Mouse (Mus musculus): Measurements from ENCODE around the gene Efna1.

Gene Efna1

DNA sequence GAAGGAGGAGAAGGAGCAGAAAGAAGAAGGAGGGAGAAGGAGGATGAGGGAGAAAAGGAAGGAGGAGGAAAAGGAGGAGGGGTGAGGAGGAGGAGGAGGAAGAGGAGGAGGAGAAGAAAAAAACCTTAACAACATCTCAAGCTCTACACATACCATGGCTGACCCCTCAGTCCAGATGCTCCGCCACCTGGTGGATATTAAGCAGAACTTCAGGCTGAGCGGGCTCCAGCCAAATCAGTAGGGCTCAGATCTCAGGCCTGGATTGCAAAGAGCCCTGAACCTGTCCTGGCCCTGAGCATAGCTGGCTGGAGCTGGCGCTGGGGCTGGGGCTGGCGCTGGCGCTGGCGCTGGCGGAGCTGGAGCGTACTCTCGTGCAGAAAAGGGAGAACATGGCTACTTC, 27.1 kb upstream of the Efna1 start:
- DNase-seq (ENCODE audit: low spot score in 2 of 2), result peak; percentile 56 to 63

DNA sequence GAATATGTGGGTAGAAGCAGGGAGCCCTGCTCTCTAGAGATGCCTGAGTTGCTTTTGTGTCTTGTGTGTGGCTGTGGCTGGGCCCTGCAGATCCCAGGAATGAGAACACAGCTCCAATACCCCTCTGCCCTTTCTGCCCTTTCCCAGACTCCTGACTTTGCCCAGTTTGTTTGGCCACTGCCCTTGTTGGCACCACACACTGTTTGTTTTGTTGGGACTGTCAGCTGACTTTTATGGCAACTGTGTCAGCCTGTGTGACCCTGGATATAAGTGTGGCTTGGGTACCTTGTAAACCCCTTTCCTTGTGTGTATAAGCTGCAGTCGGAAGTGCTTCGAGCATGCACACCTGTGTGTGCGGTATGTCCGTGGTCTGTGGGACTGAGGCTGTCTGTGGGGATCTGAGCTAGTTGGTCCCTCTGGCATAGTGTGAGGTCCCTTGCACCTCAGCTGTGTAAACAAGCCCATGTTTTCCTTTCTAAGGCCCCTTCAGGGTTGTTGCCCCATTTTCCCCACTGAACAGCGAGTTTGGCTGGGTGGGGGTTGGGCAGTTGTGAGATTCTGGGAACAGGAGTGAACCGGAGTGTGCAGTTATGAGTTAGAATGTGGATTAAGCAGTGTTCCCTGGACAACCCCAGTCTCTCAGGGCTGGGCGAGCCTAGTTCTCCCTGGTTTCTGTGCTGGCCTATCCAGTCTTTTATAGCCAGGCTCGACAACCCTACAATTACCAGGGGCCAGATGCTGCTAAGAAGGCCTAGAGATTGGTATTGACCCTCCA, 24.8 kb upstream of the Efna1 start:
- no peak for DNase-seq (ENCODE audit: low spot score in 2 of 2)

GRCm38 (mm10) chr3:89305105-89305504, 24.2 kb upstream of the Efna1 start:
- no peak for DNase-seq (ENCODE audit: low spot score in 2 of 2)

- no peak for DNase-seq (ENCODE audit: low spot score in 2 of 2)
Measured at GRCm38 (mm10) chr3:89304440-89304839, 23.5 kb upstream of the Efna1 start.

GRCm38 (mm10) chr3:89300514-89300913, 19.6 kb upstream of the Efna1 start:
- no peak for DNase-seq (ENCODE audit: low spot score in 2 of 2)

DNA sequence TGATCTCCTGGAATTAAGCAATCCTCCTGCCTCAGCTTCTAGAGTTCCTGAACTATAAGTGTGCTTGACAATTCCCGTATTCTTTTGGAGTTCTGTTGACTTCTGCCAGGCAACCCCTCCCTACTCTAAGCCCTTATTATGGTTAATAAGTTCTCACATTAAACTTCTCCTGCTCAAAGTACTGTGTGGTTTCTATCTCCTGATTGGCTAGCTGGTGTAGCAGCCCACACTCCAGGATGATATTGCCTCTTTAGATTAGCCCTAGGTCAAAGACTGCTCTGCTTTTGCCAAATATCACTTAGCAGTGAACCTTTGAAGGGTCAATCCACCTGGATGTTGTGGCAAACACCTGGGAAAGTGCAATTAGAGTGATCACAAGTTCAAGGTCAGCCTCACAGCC, 19.1 kb upstream of the Efna1 start:
- DNase-seq (ENCODE audit: low spot score in 2 of 2), result no peak

DNA sequence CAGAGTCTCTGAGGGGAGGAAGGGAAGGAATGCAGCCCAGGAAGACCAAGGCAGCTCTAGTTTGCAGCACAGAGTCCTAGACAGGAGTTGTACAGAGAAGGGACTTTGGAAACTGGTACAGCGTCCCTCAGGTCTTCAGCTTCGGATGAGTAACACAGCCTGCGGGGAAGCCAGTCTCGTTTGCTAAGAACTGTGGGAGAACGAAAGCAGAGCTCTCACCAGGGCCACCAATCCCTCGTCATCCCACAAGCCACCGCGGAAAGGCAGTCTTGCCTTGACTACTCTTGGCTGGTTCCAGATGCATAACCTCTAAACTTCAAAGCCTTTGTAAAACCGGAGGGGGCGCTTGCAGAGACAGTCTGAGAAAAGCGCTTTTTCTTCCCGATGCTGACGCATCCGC, 18.6 kb upstream of the Efna1 start:
- DNase-seq (ENCODE audit: low spot score in 2 of 2), result peak; percentile 54 to 60

- no peak for DNase-seq (ENCODE audit: low spot score in 2 of 2)
Measured at GRCm38 (mm10) chr3:89298908-89299307, 18.0 kb upstream of the Efna1 start.

DNA sequence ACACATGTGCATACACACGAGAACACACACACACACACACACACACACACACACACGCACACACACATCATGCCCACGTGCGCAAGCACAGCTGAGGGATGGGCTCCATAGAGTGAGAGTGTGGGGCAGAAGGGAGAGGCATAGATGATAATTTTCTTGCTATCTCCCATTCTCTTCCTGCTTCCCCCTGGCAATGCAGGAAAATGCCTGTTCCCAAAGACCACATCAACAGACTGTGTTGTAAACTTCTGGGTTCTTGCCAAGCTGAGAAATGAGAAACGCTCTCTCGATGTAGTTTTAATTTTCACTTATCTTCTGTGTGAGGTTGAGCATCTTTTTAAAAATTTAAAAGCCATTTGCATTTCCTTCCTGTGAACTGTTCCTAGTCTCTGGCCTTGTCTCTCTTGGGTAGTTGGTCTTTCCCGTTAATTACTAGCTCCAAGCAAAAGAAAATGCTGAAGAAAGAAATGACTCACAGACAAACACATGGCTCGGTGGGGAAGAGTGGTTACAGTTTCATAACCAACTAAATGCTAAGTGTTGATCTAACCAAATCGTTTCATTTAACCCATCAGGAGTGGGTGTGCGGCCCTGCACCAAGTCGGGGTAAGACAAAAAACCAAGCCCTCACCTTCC, 15.9 kb upstream of the Efna1 start:
- DNase-seq (ENCODE audit: low spot score in 2 of 2), result no peak

- no peak for DNase-seq (ENCODE audit: low spot score in 2 of 2)
Measured at GRCm38 (mm10) chr3:89295685-89296230, 14.8 kb upstream of the Efna1 start.

- DNase-seq (ENCODE audit: low spot score in 2 of 2), result no peak
Measured at GRCm38 (mm10) chr3:89294195-89294594, 13.3 kb upstream of the Efna1 start.

GRCm38 (mm10) chr3:89293247-89293918, 12.4 kb upstream of the Efna1 start:
- no peak for DNase-seq (ENCODE audit: low spot score in 2 of 2)

- no peak for DNase-seq (ENCODE audit: low spot score in 2 of 2)
Measured at GRCm38 (mm10) chr3:89292303-89292702, 11.4 kb upstream of the Efna1 start.

- no peak for DNase-seq (ENCODE audit: low spot score in 2 of 2)
Measured at GRCm38 (mm10) chr3:89291874-89292273, 10.9 kb upstream of the Efna1 start.

GRCm38 (mm10) chr3:89288503-89288928, 7.6 kb upstream of the Efna1 start:
- DNase-seq (ENCODE audit: low spot score in 2 of 2), result no peak

- no peak for DNase-seq (ENCODE audit: low spot score in 2 of 2)
Measured at GRCm38 (mm10) chr3:89287286-89287685, 6.3 kb upstream of the Efna1 start.

DNA sequence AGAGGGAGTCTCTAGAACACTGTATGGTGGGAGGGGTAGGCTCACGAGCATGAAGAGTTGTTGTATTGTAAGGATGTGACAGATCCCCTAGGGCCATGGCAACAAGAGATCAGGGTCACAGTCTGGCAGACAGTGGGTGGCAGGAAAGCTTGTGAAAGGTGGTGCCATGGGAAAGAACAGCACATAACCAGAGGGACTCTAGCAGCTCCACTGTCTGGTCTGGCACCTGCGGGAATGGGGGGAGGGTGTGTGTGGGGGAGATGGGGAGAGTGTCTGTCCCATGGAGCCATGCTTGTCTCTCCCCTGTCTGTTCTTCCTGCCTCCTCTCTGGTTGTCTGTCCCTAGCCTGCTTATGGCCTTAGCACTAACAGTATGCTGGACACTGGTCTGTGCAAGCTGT, 4.6 kb upstream of the Efna1 start:
- DNase-seq (ENCODE audit: low spot score in 2 of 2), result no peak

DNA sequence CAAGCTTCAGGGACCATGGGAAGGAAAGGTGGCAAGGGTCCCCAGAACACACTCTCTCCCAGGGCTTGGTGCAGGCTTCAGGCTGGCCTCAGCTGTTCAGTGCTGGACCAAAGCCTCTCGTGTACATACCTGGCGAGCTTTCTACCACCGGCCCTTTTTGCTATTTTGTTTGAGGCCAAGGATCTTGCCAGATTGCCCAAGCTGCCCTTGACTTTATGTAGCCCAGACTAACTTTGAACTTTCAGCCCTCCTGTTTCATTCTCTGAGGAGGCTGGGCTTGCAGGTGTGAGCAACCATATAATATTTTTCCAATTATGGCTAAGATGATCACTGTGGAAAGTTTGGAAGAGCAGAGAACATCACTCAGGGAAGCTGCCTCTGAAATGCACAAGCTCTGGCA, 3.3 kb upstream of the Efna1 start:
- no peak for DNase-seq (ENCODE audit: low spot score in 2 of 2)

DNA sequence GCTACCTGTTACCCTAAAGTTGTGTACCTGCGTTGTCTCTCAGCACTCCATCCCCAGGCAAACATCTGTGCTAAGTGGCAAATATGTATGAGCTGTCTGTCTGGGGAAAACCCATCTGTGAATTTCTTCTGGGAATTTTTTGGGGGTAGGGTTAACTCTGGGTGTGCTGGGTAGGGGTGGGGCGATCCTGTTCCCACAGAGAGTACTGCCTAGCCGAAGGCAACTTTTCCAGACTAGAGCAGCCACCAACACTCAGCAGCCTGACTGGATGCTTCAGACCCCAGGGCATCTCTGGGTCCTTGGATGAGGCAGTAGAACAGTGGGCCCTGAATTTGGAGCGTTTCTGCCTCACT, 1.3 kb upstream of the Efna1 start:
- no peak for DNase-seq (ENCODE audit: low spot score in 2 of 2)

- DNase-seq (ENCODE audit: low spot score in 2 of 2), result peak; percentile 84 to 90
Measured at GRCm38 (mm10) chr3:89281579-89282290, 793 bp upstream of the Efna1 start.

DNA sequence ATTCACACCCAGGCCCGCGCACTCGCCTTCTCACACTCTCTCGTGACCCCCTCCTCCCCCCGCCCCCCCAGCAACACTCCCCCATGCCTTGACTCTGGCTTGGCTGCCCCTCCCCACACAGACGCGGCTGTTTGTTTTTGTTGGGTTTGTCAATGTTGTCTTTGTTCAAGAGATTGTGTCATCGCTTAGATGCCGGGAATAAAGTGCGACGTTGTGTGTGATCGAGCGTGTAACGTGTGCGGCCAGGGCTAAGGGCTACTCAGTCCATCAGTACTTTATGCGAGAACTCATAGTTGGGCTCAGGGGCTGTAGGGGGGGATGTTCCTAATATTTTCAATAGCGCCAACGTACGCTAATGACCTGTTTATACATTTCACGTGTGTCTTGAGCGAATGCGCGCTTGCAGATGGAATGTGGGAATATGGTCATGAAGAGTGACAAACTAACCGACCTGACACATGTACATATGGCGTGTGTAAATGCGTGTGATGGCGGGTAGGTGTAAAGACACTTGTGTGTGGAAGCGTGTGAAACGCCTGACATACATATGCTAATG, 814 bp downstream of the Efna1 start:
- DNase-seq (ENCODE audit: low spot score in 2 of 2), result no peak

All from right cerebral cortex, postnatal 10 days (tissue).